Mouse (Mus musculus): ENCODE data around the gene Bhmt2.

- TF ChIP-seq CTCF (IDR thresholded peaks at IDR 0.05; ENCODE audit: extremely low read depth, insufficient read depth, low read length): no peak
- TF ChIP-seq POLR2A (IDR thresholded peaks at IDR 0.05; ENCODE audit: extremely low read depth, insufficient read depth, low read length): no peak
Measured at GRCm38 (mm10) chr13:93723455-93723854, 49.4 kb upstream of the Bhmt2 start.
